17 mouse cellular contexts compared by ENCODE assay signal in the genomic region with DNA sequence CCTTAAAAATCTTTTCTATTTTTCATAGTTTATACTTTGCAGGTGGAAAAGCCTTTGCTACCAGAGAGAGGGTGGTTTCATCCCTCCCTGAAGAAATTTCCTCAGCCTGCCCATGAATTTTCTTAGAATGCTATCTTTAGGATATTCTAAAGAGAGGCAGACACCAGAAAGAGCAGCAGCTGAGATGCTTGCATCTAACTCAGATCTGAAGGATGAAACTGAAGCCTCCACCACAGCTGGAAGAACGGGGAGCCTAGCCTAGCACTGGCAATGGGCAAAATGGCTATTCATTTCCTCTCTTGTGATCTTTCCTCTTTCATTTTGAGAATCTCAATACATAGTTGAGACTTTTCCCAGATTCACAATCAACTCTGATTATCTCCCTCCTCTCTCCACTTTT.
DNase-seq lines count a peak whose midpoint lies in the region.
"Had no signal": no experiment of that assay in that cellular context is flagged by ENCODE, and none has a peak within 500 bp of the region (broad histone marks: within the 10 kb centered on the region; RNA-seq: fewer than 3 reads in every experiment).

No protein-coding gene starts in this region.

- peak; percentile 87 for DNase-seq in heart, adult 11 months
- no peak for DNase-seq in heart, postnatal 10 days
- peak; percentile 10 to 37 for DNase-seq in left cerebral cortex, adult 18-20 months (ENCODE audit: low spot score in 2 of 2)
- peak; percentile 24 to 82 for DNase-seq in left cerebral cortex, postnatal 25 days (ENCODE audit: low spot score in 2 of 2)
- peak; percentile 8 for DNase-seq in right cerebral cortex, postnatal 25 days
- DNase-seq in urinary bladder, adult 18-20 months (ENCODE audit: low spot score in 2 of 2): no peak
- no peak for DNase-seq in spleen, postnatal 10 days (ENCODE audit: low spot score in 2 of 2)
- DNase-seq: adrenal gland, postnatal 14 days; cerebellum, adult 11-12 months; cerebellum, postnatal 10 days; gastrocnemius, postnatal 10 days; heart, postnatal 36 days; kidney, adult 2 months; kidney, postnatal 4 days; lung, embryonic 14.5 days; lung, postnatal 14 days; spleen, adult 18-20 months had no signal

- intact Hi-C loops in heart, postnatal 10 days (cut with DNase I): no loop called here
- intact Hi-C loops in left cerebral cortex, postnatal 25 days (cut with DNase I): loop anchor here (2.0 to 5.0 kb wide), 6 partner anchors 135 to 660 kb away; a partner anchor contains a TSS

Comparison
In these comparisons a context has a peak if more than half of its experiments do, and no peak if none do; other contexts are left out.
1. DNase-seq: peak in heart, adult 11 months (single experiment), left cerebral cortex, adult 18-20 months (2 of 2), left cerebral cortex, postnatal 25 days (2 of 2) and right cerebral cortex, postnatal 25 days (single experiment); none in heart, postnatal 10 days (0 of 2), urinary bladder, adult 18-20 months (0 of 2) and spleen, postnatal 10 days (0 of 2).